8 mouse cellular contexts compared by ENCODE assay signal in genomic region chr9:14276481-14277287, GRCm38 (mm10). TPM values are rescaled to one million over a fixed set of nuclear protein-coding genes. Genes with fewer than 3 reads are reported as not detected.
DNase-seq lines count a peak whose midpoint lies in the region; ATAC-seq and TF ChIP-seq lines count a peak whose summit lies in the region.

No protein-coding gene starts in this region.

- no peaks in the 10 kb centered on the region for H3K27me3 ChIP-seq in ES-Bruce4 (ENCODE audit: control insufficient read depth, insufficient read depth, low read length, poor library complexity, severe bottlenecking)
- no peaks in the 10 kb centered on the region for H3K27me3 ChIP-seq in embryonic facial prominence, embryonic 12.5 days
- no peaks in the 10 kb centered on the region for H3K27me3 ChIP-seq in heart, embryonic 13.5 days (replicated peaks)
- no peaks in the 10 kb centered on the region for H3K27me3 ChIP-seq in lung, embryonic 14.5 days (ENCODE audit: insufficient read depth, low read length)

- no peaks in the 10 kb centered on the region for H3K36me3 ChIP-seq in ES-Bruce4 (ENCODE audit: control insufficient read depth, insufficient read depth, low read length, poor library complexity, severe bottlenecking)
- no peaks in the 10 kb centered on the region for H3K36me3 ChIP-seq in embryonic facial prominence, embryonic 12.5 days
- H3K36me3 ChIP-seq in heart, embryonic 13.5 days = no peaks in the 10 kb centered on the region
- no peaks in the 10 kb centered on the region for H3K36me3 ChIP-seq in lung, embryonic 14.5 days (ENCODE audit: insufficient read depth)

- ATAC-seq in embryonic facial prominence, embryonic 12.5 days (ENCODE audit: insufficient number of reproducible peaks, insufficient read depth, low FRiP score, low TSS enrichment) = peak; percentile 63
- ATAC-seq in heart, embryonic 13.5 days (ENCODE audit: extremely low read depth, insufficient number of reproducible peaks, low FRiP score, low TSS enrichment) = peak; percentile 31
- peak; percentile 52 for ATAC-seq in lung, embryonic 14.5 days (ENCODE audit: insufficient read depth)
- ATAC-seq in inflammation-experienced regulatory T-cells, adult 6 months = no peak

- H3K4me2 ChIP-seq in embryonic facial prominence, embryonic 12.5 days (replicated peaks) = peak overlapping the region; percentile 50
- peak overlapping the region; percentile 82 for H3K4me2 ChIP-seq in heart, embryonic 13.5 days
- H3K4me2 ChIP-seq in lung, embryonic 14.5 days = peak overlapping the region; percentile 69

- no peaks in the 10 kb centered on the region for H3K4me1 ChIP-seq in ES-Bruce4 (ENCODE audit: control insufficient read depth, insufficient read depth, low read length)
- H3K4me1 ChIP-seq in embryonic facial prominence, embryonic 12.5 days = peaks cover 18% of the 10 kb centered on the region; the same call in 1 of the 2 replicates
- peaks cover 20% of the 10 kb centered on the region for H3K4me1 ChIP-seq in heart, embryonic 13.5 days
- H3K4me1 ChIP-seq in lung, embryonic 14.5 days (ENCODE audit: insufficient read depth) = no peaks in the 10 kb centered on the region

- WGBS in embryonic facial prominence, embryonic 12.5 days = under 1% methylated on average over 59 of the region's 61 CpGs
- WGBS in heart, embryonic 13.5 days = under 1% methylated on average over 60 of the region's 61 CpGs
- WGBS in lung, embryonic 14.5 days = under 1% methylated on average over 52 of the region's 61 CpGs

- no peak for TF ChIP-seq EP300 in ES-Bruce4 (IDR thresholded peaks at IDR 0.05; ENCODE audit: insufficient read depth, low read depth, low read length)

- H3K27ac ChIP-seq in ES-Bruce4 (ENCODE audit: insufficient read depth, low read length) = peak overlapping the region; percentile 10; the same call in 1 of the 2 replicates
- H3K27ac ChIP-seq in embryonic facial prominence, embryonic 12.5 days = peak overlapping the region; percentile 98
- H3K27ac ChIP-seq in heart, embryonic 13.5 days (replicated peaks) = peak overlapping the region; percentile 96
- H3K27ac ChIP-seq in lung, embryonic 14.5 days (ENCODE audit: low read depth) = peak overlapping the region; percentile 93

- no peaks in the 10 kb centered on the region for H3K9me3 ChIP-seq in ES-Bruce4 (replicated peaks; ENCODE audit: control insufficient read depth, insufficient read depth, low read length, poor library complexity, severe bottlenecking)
- H3K9me3 ChIP-seq in embryonic facial prominence, embryonic 12.5 days = no peaks in the 10 kb centered on the region
- no peaks in the 10 kb centered on the region for H3K9me3 ChIP-seq in heart, embryonic 13.5 days
- no peaks in the 10 kb centered on the region for H3K9me3 ChIP-seq in lung, embryonic 14.5 days (ENCODE audit: low read depth, low read length)

- TF ChIP-seq CTCF in ES-Bruce4 (IDR thresholded peaks at IDR 0.05; ENCODE audit: low read depth, low read length) = no peak
- TF ChIP-seq CTCF in lung, embryonic 14.5 days (IDR thresholded peaks at IDR 0.05; ENCODE audit: low read depth) = no peak

- peak overlapping the region; percentile 94 for H3K4me3 ChIP-seq in ES-Bruce4 (ENCODE audit: low read depth, low read length)
- peak overlapping the region; percentile 87 for H3K4me3 ChIP-seq in embryonic facial prominence, embryonic 12.5 days
- H3K4me3 ChIP-seq in heart, embryonic 13.5 days = peak overlapping the region; percentile 93
- peak overlapping the region; percentile 87 for H3K4me3 ChIP-seq in lung, embryonic 14.5 days (ENCODE audit: low read depth, low read length)

- peak overlapping the region; percentile 84 for H3K9ac ChIP-seq in ES-Bruce4 (ENCODE audit: low read depth, poor library complexity, severe bottlenecking)
- peak overlapping the region; percentile 96 for H3K9ac ChIP-seq in embryonic facial prominence, embryonic 12.5 days
- peak overlapping the region; percentile 95 for H3K9ac ChIP-seq in heart, embryonic 13.5 days
- H3K9ac ChIP-seq in lung, embryonic 14.5 days = peak overlapping the region; percentile 84

- no peak for TF ChIP-seq POLR2A in ES-Bruce4 (IDR thresholded peaks at IDR 0.05; ENCODE audit: insufficient read depth, low read length)

- peak; percentile 24 to 61 for DNase-seq in adrenal gland, adult 18-20 months (ENCODE audit: low spot score in 2 of 2)
- DNase-seq in kidney, postnatal 36 days = peak; percentile 32 to 37
- DNase-seq in lung, embryonic 14.5 days = peak; percentile 58
- DNase-seq in right cerebral cortex, adult 18-20 months = peak; percentile 59

RNA-seq across cellular contexts. Expression of gene Sesn3, which starts 1.8 kb away (rescaled TPM):
- 24.1 and 26.4 TPM in 2 replicates for polyA plus RNA-seq in ES-Bruce4 (2011; ENCODE audit: insufficient read depth, insufficient read length, low read depth, missing spikeins)
- total RNA-seq in adrenal gland, adult 18-20 months (2021) = 10 to 100 TPM; 40.6 to 66.1 TPM
- polyA plus RNA-seq in embryonic facial prominence, embryonic 12.5 days (2016; fragmentation: Nextera tagmentation; extraction: Ambion mirVana) = 28.2 and 28.9 TPM in 2 replicates
- 10.1 and 11.9 TPM in 2 replicates for polyA plus RNA-seq in heart, embryonic 13.5 days (2015; fragmentation: Nextera tagmentation; extraction: Ambion mirVana)
- 23.1 and 23.5 TPM in 2 replicates for polyA plus RNA-seq in lung, embryonic 14.5 days (2014; fragmentation: Nextera tagmentation; extraction: Ambion mirVana)
- 10 to 100 TPM; 15.5 to 29.8 (median 28.9) TPM for polyA plus RNA-seq in inflammation-experienced regulatory T-cells, adult 6 months (2017; shearing (Covaris generic))

Comparison
In these comparisons a context has a peak if more than half of its experiments do, and no peak if none do; other contexts are left out.
1. H3K27ac ChIP-seq: peak in every context shown above with its lines; median percentile 98 in embryonic facial prominence, embryonic 12.5 days; 96 in heart, embryonic 13.5 days; 93 in lung, embryonic 14.5 days; 10 in ES-Bruce4.